Mouse (Mus musculus): ENCODE results near the gene Hdac10. TPM values are rescaled to one million over a fixed set of nuclear protein-coding genes. Genes with fewer than 3 reads are reported as not detected.

Hdac10 gene
- polyA plus RNA-seq, 1 experiment from 2014 or later = 20.3 TPM

- Histone ChIP-seq H3K4me2 (ENCODE audit: low read length) (no peak overlapping the region), H3K4me1 (ENCODE audit: control insufficient read depth, insufficient read depth, low read length) (peaks cover 18% of the 10 kb centered on the region), H3K27me3 (ENCODE audit: control insufficient read depth, insufficient read depth, low read length) (no peaks in the 10 kb centered on the region), H3K36me3 (ENCODE audit: control insufficient read depth, insufficient read depth, low read length) (0 out of 2 replicates have a peak, but pooled peaks cover 1% of the 10 kb centered on the region), H3K9ac (replicated peaks; ENCODE audit: low read length) (no peak overlapping the region), H3K9me3 (ENCODE audit: control insufficient read depth, low read length) (no peaks in the 10 kb centered on the region), H3K4me3 (replicated peaks; ENCODE audit: low read depth, low read length) (no peak overlapping the region), H3K27ac (replicated peaks; ENCODE audit: low read depth, low read length) (no peak overlapping the region)
- DNase-seq = no peak
- ATAC-seq (ENCODE audit: low FRiP score, low TSS enrichment) = no peak
- WGBS = 79% methylated on average over 11 of the region's 11 CpGs
Observed at GRCm38 (mm10) chr15:89137378-89138045, 9.0 kb upstream of the Hdac10 start.

GRCm38 (mm10) chr15:89136461-89137155, 8.1 kb upstream of the Hdac10 start:
- Histone ChIP-seq H3K36me3 (ENCODE audit: control insufficient read depth, insufficient read depth, low read length) (no peaks in the 10 kb centered on the region), H3K27me3 (ENCODE audit: control insufficient read depth, insufficient read depth, low read length) (no peaks in the 10 kb centered on the region), H3K9me3 (ENCODE audit: control insufficient read depth, low read length) (no peaks in the 10 kb centered on the region), H3K4me1 (ENCODE audit: control insufficient read depth, insufficient read depth, low read length) (peaks cover 18% of the 10 kb centered on the region), H3K4me2 (ENCODE audit: low read length) (no peak overlapping the region), H3K9ac (replicated peaks; ENCODE audit: low read length) (no peak overlapping the region), H3K27ac (replicated peaks; ENCODE audit: low read depth, low read length) (no peak overlapping the region), H3K4me3 (replicated peaks; ENCODE audit: low read depth, low read length) (no peak overlapping the region)
- WGBS = 98% methylated on average over 5 of the region's 5 CpGs
- ATAC-seq (ENCODE audit: low FRiP score, low TSS enrichment) (no peak), DNase-seq (no peak)

- H3K9ac ChIP-seq (replicated peaks; ENCODE audit: low read length) = no peak overlapping the region
- no peak for ATAC-seq (ENCODE audit: low FRiP score, low TSS enrichment)
- WGBS = 94% methylated on average over 3 of the region's 3 CpGs
- H3K4me3 ChIP-seq (replicated peaks; ENCODE audit: low read depth, low read length) = no peak overlapping the region
- H3K27ac ChIP-seq (replicated peaks; ENCODE audit: low read depth, low read length) = no peak overlapping the region
- H3K9me3 ChIP-seq (ENCODE audit: control insufficient read depth, low read length) = no peaks in the 10 kb centered on the region
- peaks cover 12% of the 10 kb centered on the region for H3K4me1 ChIP-seq (ENCODE audit: control insufficient read depth, insufficient read depth, low read length)
- no peak overlapping the region for H3K4me2 ChIP-seq (ENCODE audit: low read length)
- DNase-seq = no peak
- H3K36me3 ChIP-seq (ENCODE audit: control insufficient read depth, insufficient read depth, low read length) = no peaks in the 10 kb centered on the region
- H3K27me3 ChIP-seq (ENCODE audit: control insufficient read depth, insufficient read depth, low read length) = no peaks in the 10 kb centered on the region
Observed at GRCm38 (mm10) chr15:89131316-89131715, 2.8 kb upstream of the Hdac10 start.

GRCm38 (mm10) chr15:89130245-89130644, 1.7 kb upstream of the Hdac10 start:
- no peaks in the 10 kb centered on the region for H3K27me3 ChIP-seq (ENCODE audit: control insufficient read depth, insufficient read depth, low read length)
- no peak for ATAC-seq (ENCODE audit: low FRiP score, low TSS enrichment)
- H3K9me3 ChIP-seq (ENCODE audit: control insufficient read depth, low read length) = no peaks in the 10 kb centered on the region
- H3K4me1 ChIP-seq (ENCODE audit: control insufficient read depth, insufficient read depth, low read length) = peaks cover 12% of the 10 kb centered on the region
- no peak for DNase-seq
- H3K27ac ChIP-seq (replicated peaks; ENCODE audit: low read depth, low read length) = no peak overlapping the region
- H3K9ac ChIP-seq (replicated peaks; ENCODE audit: low read length) = no peak overlapping the region
- H3K36me3 ChIP-seq (ENCODE audit: control insufficient read depth, insufficient read depth, low read length) = peaks cover 1% of the 10 kb centered on the region; the same call in 1 of the 2 replicates
- no peak overlapping the region for H3K4me2 ChIP-seq (ENCODE audit: low read length)
- no peak overlapping the region for H3K4me3 ChIP-seq (replicated peaks; ENCODE audit: low read depth, low read length)

- Histone ChIP-seq H3K4me1 (ENCODE audit: control insufficient read depth, insufficient read depth, low read length) (peaks cover 21% of the 10 kb centered on the region), H3K4me2 (ENCODE audit: low read length) (peak overlapping the region; percentile 64), H3K9ac (replicated peaks; ENCODE audit: low read length) (peak overlapping the region; percentile 58), H3K9me3 (ENCODE audit: control insufficient read depth, low read length) (no peaks in the 10 kb centered on the region), H3K4me3 (replicated peaks; ENCODE audit: low read depth, low read length) (peak overlapping the region; percentile 51), H3K36me3 (ENCODE audit: control insufficient read depth, insufficient read depth, low read length) (peaks cover 3% of the 10 kb centered on the region; the same call in 1 of the 2 replicates), H3K27ac (replicated peaks; ENCODE audit: low read depth, low read length) (0 out of 2 replicates have a peak overlapping the region, but pooled peaks have one; percentile 74), H3K27me3 (ENCODE audit: control insufficient read depth, insufficient read depth, low read length) (no peaks in the 10 kb centered on the region)
- DNase-seq = no peak
- 87% methylated on average over 8 of the region's 8 CpGs for WGBS
- no peak for ATAC-seq (ENCODE audit: low FRiP score, low TSS enrichment)
Observed at GRCm38 (mm10) chr15:89127364-89127940, 1.0 kb downstream of the Hdac10 start.

GRCm38 (mm10) chr15:89126622-89127021, 1.9 kb downstream of the Hdac10 start:
- Histone ChIP-seq H3K36me3 (ENCODE audit: control insufficient read depth, insufficient read depth, low read length) (peaks cover 3% of the 10 kb centered on the region; the same call in 1 of the 2 replicates), H3K9ac (replicated peaks; ENCODE audit: low read length) (no peak overlapping the region), H3K4me2 (ENCODE audit: low read length) (no peak overlapping the region), H3K27ac (replicated peaks; ENCODE audit: low read depth, low read length) (no peak overlapping the region), H3K27me3 (ENCODE audit: control insufficient read depth, insufficient read depth, low read length) (no peaks in the 10 kb centered on the region), H3K4me1 (ENCODE audit: control insufficient read depth, insufficient read depth, low read length) (peaks cover 29% of the 10 kb centered on the region), H3K9me3 (ENCODE audit: control insufficient read depth, low read length) (no peaks in the 10 kb centered on the region), H3K4me3 (replicated peaks; ENCODE audit: low read depth, low read length) (no peak overlapping the region)
- ATAC-seq (ENCODE audit: low FRiP score, low TSS enrichment) (no peak), DNase-seq (no peak)
- WGBS = 90% methylated on average over 8 of the region's 8 CpGs

GRCm38 (mm10) chr15:89125351-89125750, 3.1 kb downstream of the Hdac10 start:
- 94% methylated on average over 9 of the region's 9 CpGs for WGBS
- Histone ChIP-seq H3K4me2 (ENCODE audit: low read length) (no peak overlapping the region), H3K9me3 (ENCODE audit: control insufficient read depth, low read length) (no peaks in the 10 kb centered on the region), H3K4me1 (ENCODE audit: control insufficient read depth, insufficient read depth, low read length) (peaks cover 40% of the 10 kb centered on the region), H3K27ac (replicated peaks; ENCODE audit: low read depth, low read length) (no peak overlapping the region), H3K4me3 (replicated peaks; ENCODE audit: low read depth, low read length) (no peak overlapping the region), H3K27me3 (ENCODE audit: control insufficient read depth, insufficient read depth, low read length) (no peaks in the 10 kb centered on the region), H3K9ac (replicated peaks; ENCODE audit: low read length) (no peak overlapping the region), H3K36me3 (ENCODE audit: control insufficient read depth, insufficient read depth, low read length) (peaks cover 8% of the 10 kb centered on the region; the same call in 1 of the 2 replicates)
- no peak for DNase-seq
- ATAC-seq (ENCODE audit: low FRiP score, low TSS enrichment) = no peak

- Histone ChIP-seq H3K9ac (replicated peaks; ENCODE audit: low read length) (no peak overlapping the region), H3K4me3 (replicated peaks; ENCODE audit: low read depth, low read length) (no peak overlapping the region), H3K4me1 (ENCODE audit: control insufficient read depth, insufficient read depth, low read length) (peaks cover 46% of the 10 kb centered on the region), H3K27ac (replicated peaks; ENCODE audit: low read depth, low read length) (no peak overlapping the region), H3K36me3 (ENCODE audit: control insufficient read depth, insufficient read depth, low read length) (peaks cover 16% of the 10 kb centered on the region; the same call in 1 of the 2 replicates), H3K9me3 (ENCODE audit: control insufficient read depth, low read length) (no peaks in the 10 kb centered on the region), H3K27me3 (ENCODE audit: control insufficient read depth, insufficient read depth, low read length) (no peaks in the 10 kb centered on the region), H3K4me2 (ENCODE audit: low read length) (no peak overlapping the region; the same call in 1 of the 2 replicates)
- no peak for ATAC-seq (ENCODE audit: low FRiP score, low TSS enrichment)
- WGBS = 92% methylated on average over 3 of the region's 3 CpGs
- no peak for DNase-seq
Observed at GRCm38 (mm10) chr15:89124312-89124711, 4.2 kb downstream of the Hdac10 start.
